Mouse (Mus musculus) adrenal gland, adult (tissue): ENCODE measurements around the gene Wnt5a.

ENCODE experiments used
- DNase-seq, 2 experiments: peaks; one replicate each; pipeline ENCODE4 v3.0.0; 2022 to 2023; ENCODE audit warnings: low spot score in 1 of 2; ENCODE audit not compliant: inconsistent age in 2 of 2

The Wnt5a gene

DNA sequence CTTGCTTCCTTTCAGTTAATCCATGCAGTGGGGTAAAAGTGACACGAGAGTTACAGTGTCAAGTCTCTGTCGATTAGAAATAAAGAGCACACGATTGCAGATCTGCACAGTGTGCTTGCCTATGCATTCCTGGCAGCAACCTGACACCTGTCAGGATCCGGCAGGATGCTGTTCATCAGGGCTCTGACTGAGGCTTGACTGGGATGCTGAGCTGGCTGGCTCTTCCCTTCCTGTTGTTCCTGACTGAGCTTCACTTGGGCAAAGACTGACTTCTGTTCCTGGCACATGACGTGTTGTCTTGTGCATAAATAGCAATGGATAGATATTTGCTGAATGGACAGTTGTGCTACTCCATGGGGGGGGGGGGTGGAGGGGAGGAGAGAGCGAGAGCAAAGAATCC lies 57.3 kb downstream of the Wnt5a start:
- DNase-seq, result no peak
